Mouse (Mus musculus) erythroid progenitor cell, adult 5-6 weeks (primary cell): Measurements from ENCODE around the gene Prkcz. TPM values are rescaled to one million over a fixed set of nuclear protein-coding genes. Genes with fewer than 3 reads are reported as not detected.
"Not testable (repeated sequence)": the region's sequence is repeated elsewhere in the genome, so short reads cannot be mapped to it uniquely, and the experiment has no call there.

Experiments
- ATAC-seq: replicated peaks from 2 replicates; pipeline ENCODE4 v1.8.0; 2016; ENCODE audit warnings: moderate number of reproducible peaks, mild to moderate bottlenecking, moderate TSS enrichment, inconsistent platforms; ENCODE audit not compliant: poor library complexity, low FRiP score, severe bottlenecking
- total RNA-seq, 2 experiments: library from RNA; stranded (forward) in 1 of 2; stranded (reverse) in 1 of 2; fragments of 150-400 nt in 1 of 2; fragments of 186-747, 209-891 nt in 1 of 2; gene quantifications; 2 replicates each; pipeline versions ENCODE4 v1.2.3 to v1.2.4; 2015 to 2017; ENCODE audit warnings: low replicate concordance in 2 of 2

The Prkcz gene
- total RNA-seq, 2 experiments from 2014 or later, result 12.2 TPM; not detected in 1

GRCm38 (mm10) chr4:155250361-155251117 is 110.6 kb downstream of the Prkcz start:
- 0 out of 2 replicates have a peak, but pooled peaks have one; percentile 12 for ATAC-seq

- ATAC-seq, result peak; percentile 50
These were observed 111.4 kb downstream of the Prkcz start, which contains the start of gene Faap20 for GRCm38 (mm10) chr4:155249648-155250351. Gene Faap20, plus strand, starts transcription at chr4:155249802.

GRCm38 (mm10) chr4:155249257-155249647 is 111.9 kb downstream of the Prkcz start:
- peak; percentile 57; the same call in 1 of the 2 replicates for ATAC-seq

- ATAC-seq, result not testable (repeated sequence)
These were observed 113.1 kb downstream of the Prkcz start for GRCm38 (mm10) chr4:155248054-155248453.

- ATAC-seq, result no peak
These were observed 114.5 kb downstream of the Prkcz start for GRCm38 (mm10) chr4:155246691-155247105.

GRCm38 (mm10) chr4:155245770-155246492 is 115.2 kb downstream of the Prkcz start:
- ATAC-seq, result no peak

- ATAC-seq, result no peak
These were observed 117.9 kb downstream of the Prkcz start for GRCm38 (mm10) chr4:155243233-155243632.

GRCm38 (mm10) chr4:155242292-155242691 is 118.9 kb downstream of the Prkcz start:
- ATAC-seq, result no peak

GRCm38 (mm10) chr4:155241789-155242188 is 119.4 kb downstream of the Prkcz start:
- ATAC-seq, result no peak; the same call in 1 of the 2 replicates

GRCm38 (mm10) chr4:155239494-155239893 is 121.7 kb downstream of the Prkcz start:
- ATAC-seq, result no peak

- ATAC-seq, result no peak
These were observed 122.9 kb downstream of the Prkcz start for GRCm38 (mm10) chr4:155238276-155238675.

- ATAC-seq, result no peak
These were observed 124.3 kb downstream of the Prkcz start for GRCm38 (mm10) chr4:155236737-155237385.

- ATAC-seq, result no peak
These were observed 125.6 kb downstream of the Prkcz start for GRCm38 (mm10) chr4:155235311-155236119.

GRCm38 (mm10) chr4:155234371-155235310 is 126.5 kb downstream of the Prkcz start:
- no peak for ATAC-seq

- ATAC-seq, result no peak
These were observed 127.3 kb downstream of the Prkcz start for GRCm38 (mm10) chr4:155233878-155234277.

GRCm38 (mm10) chr4:155228461-155228860 is 132.7 kb downstream of the Prkcz start:
- no peak for ATAC-seq

- no peak for ATAC-seq
These were observed 133.2 kb downstream of the Prkcz start for GRCm38 (mm10) chr4:155227986-155228385.

- no peak for ATAC-seq
These were observed 135.2 kb downstream of the Prkcz start for GRCm38 (mm10) chr4:155225918-155226317.
